Mouse (Mus musculus) T-helper 2 cell (primary cell): ENCODE measurements at regions not wholly inside any gene's neighbourhood (a gene's known extent, or its start where the extent isn't known, plus 50 kb on each side); places are given as distances from the start of the nearest gene placed in this dataset.

ENCODE experiments used
- in situ Hi-C: fragments of 300-600 bp; cut with MboI, MseI; formaldehyde crosslinking; loops from one replicate; pipeline ENCODE4 v1.15.1; 2025; ENCODE audit warnings: high pct_unique_total_duplicates

- in situ Hi-C loops = no loop called here
Measured at GRCm38 (mm10) chr17:60509122-60509521, 1496.0 kb upstream of the Nudt12 start.

GRCm38 (mm10) chr17:60468901-60469300, 1455.7 kb upstream of the Nudt12 start:
- in situ Hi-C loops = no loop called here

- in situ Hi-C loops = no loop called here
Measured at GRCm38 (mm10) chr17:60465041-60465440, 1451.9 kb upstream of the Nudt12 start.

GRCm38 (mm10) chr17:60452861-60453260, 1439.7 kb upstream of the Nudt12 start:
- in situ Hi-C loops = no loop called here

- in situ Hi-C loops = loop anchor here (10.0 kb wide), 1 partner anchor 1399 kb away; no protein-coding TSS in a partner anchor
Measured at GRCm38 (mm10) chr17:60423570-60423969, 1410.4 kb upstream of the Nudt12 start.
